Mouse (Mus musculus): ENCODE results near the gene Rabl3. TPM values are rescaled to one million over a fixed set of nuclear protein-coding genes. Genes with fewer than 3 reads are reported as not detected.
A peak's percentile ranks its signal among the peaks of the same experiment; 100 is the strongest.

Rabl3 gene
- polyA plus RNA-seq, 1 experiment from 2014 or later, result 19.9 TPM

GRCm38 (mm10) chr16:37580651-37581050 lies 41.0 kb downstream of the Rabl3 start:
- Histone ChIP-seq H3K27ac (no peak overlapping the region), H3K9ac (no peak overlapping the region), H3K4me2 (no peak overlapping the region), H3K9me3 (no peaks in the 10 kb centered on the region), H3K4me3 (no peak overlapping the region), H3K27me3 (replicated peaks) (no peaks in the 10 kb centered on the region), H3K4me1 (peaks cover 34% of the 10 kb centered on the region), H3K36me3 (replicated peaks) (no peaks in the 10 kb centered on the region)
- no peak for ATAC-seq (replicated peaks)
- WGBS, result 77% methylated on average over 4 of the region's 4 CpGs

- 25% methylated on average over 3 of the region's 3 CpGs for WGBS
- no peak overlapping the region for H3K4me3 ChIP-seq
- H3K9me3 ChIP-seq, result no peaks in the 10 kb centered on the region
- no peak overlapping the region; the same call in 1 of the 2 replicates for H3K27ac ChIP-seq
- H3K36me3 ChIP-seq (replicated peaks), result no peaks in the 10 kb centered on the region
- H3K4me1 ChIP-seq, result peaks cover 35% of the 10 kb centered on the region
- H3K9ac ChIP-seq, result no peak overlapping the region
- no peak overlapping the region for H3K4me2 ChIP-seq
- no peaks in the 10 kb centered on the region for H3K27me3 ChIP-seq (replicated peaks)
- ATAC-seq (replicated peaks), result no peak
Measured at GRCm38 (mm10) chr16:37581901-37582300, 42.2 kb downstream of the Rabl3 start.

GRCm38 (mm10) chr16:37583306-37583705 lies 43.6 kb downstream of the Rabl3 start:
- no peaks in the 10 kb centered on the region for H3K27me3 ChIP-seq (replicated peaks)
- H3K9me3 ChIP-seq, result no peaks in the 10 kb centered on the region
- WGBS, result 74% methylated on average over 3 of the region's 3 CpGs
- H3K36me3 ChIP-seq (replicated peaks), result no peaks in the 10 kb centered on the region
- no peak overlapping the region for H3K9ac ChIP-seq
- no peak overlapping the region for H3K4me3 ChIP-seq
- no peak overlapping the region for H3K4me2 ChIP-seq
- H3K4me1 ChIP-seq, result peaks cover 35% of the 10 kb centered on the region
- ATAC-seq (replicated peaks), result no peak
- peak overlapping the region; percentile 84 for H3K27ac ChIP-seq

DNA sequence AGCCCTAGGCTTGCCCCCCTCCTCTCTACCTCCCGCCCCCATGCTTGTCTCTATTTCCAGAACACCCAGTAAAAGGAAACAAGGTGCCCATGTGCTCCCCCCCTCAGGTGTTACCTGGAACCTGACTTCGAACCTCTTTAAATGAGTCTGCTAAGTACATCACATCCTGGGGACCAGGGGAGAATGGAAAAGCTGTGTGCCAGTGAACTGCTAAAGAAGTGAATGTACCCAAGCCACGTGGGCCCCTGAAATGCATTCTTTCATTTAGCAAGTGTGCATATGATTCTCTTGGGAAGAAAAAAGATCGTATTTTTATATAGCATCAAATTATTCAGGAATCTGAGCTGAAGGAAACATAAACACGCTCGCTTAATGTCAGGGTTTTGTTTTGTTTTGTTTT lies 44.1 kb downstream of the Rabl3 start:
- H3K9me3 ChIP-seq, result no peaks in the 10 kb centered on the region
- H3K4me3 ChIP-seq, result peak overlapping the region; percentile 18; the same call in 1 of the 2 replicates
- H3K27me3 ChIP-seq (replicated peaks), result no peaks in the 10 kb centered on the region
- no peaks in the 10 kb centered on the region for H3K36me3 ChIP-seq (replicated peaks)
- 25% methylated on average over 6 of the region's 6 CpGs for WGBS
- H3K4me2 ChIP-seq, result peak overlapping the region; percentile 39
- ATAC-seq (replicated peaks), result no peak
- no peak overlapping the region for H3K9ac ChIP-seq
- H3K27ac ChIP-seq, result peak overlapping the region; percentile 84
- H3K4me1 ChIP-seq, result peaks cover 35% of the 10 kb centered on the region

DNA sequence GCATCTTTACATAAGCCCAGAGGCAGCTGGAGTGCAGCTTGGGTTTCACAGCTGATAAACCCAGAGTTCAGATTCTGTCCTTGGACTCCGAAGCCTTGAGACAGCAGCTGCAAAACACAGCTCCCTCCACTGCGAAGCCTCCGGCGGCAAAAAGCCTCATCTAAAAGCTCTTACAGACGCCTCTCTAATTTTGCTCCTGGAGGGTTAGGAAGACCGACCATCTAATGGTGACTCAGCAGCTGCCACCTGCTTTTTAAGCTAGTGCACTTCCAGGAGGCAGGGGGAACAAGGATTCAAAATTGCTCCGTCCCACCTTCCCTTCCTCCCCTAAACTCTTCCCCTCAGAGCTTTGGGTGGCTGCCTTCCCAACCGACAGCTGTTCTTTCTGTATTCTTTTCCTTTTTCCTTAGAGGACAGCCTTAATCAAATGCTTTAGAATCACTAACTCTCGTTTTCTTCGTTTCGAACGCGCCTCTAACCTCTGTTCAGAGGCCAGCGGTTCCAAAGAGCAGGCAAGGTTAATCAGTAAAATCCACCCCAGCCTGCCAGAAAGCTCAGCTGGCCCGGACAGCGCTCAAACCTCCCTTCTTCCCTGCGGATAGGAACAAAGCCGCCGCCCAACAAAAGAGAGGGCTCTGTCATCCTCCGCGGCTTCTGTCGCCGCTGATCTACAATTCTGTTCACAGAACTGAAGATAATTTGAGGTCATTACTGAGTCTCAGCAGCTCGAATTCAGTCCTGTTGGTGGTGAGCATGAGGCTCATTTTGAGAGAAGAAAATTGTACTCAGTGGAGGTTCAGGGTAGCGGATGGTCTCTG lies 44.7 kb downstream of the Rabl3 start:
- no peaks in the 10 kb centered on the region for H3K36me3 ChIP-seq (replicated peaks)
- under 1% methylated on average over 25 of the region's 25 CpGs for WGBS
- peak overlapping the region; percentile 18 for H3K4me3 ChIP-seq
- H3K27me3 ChIP-seq (replicated peaks), result no peaks in the 10 kb centered on the region
- no peaks in the 10 kb centered on the region for H3K9me3 ChIP-seq
- peak; percentile 85 for ATAC-seq (replicated peaks)
- H3K4me2 ChIP-seq, result peak overlapping the region; percentile 39
- H3K9ac ChIP-seq, result peak overlapping the region; percentile 11; the same call in 1 of the 2 replicates
- peak overlapping the region; percentile 84 for H3K27ac ChIP-seq
- H3K4me1 ChIP-seq, result peaks cover 35% of the 10 kb centered on the region

DNA sequence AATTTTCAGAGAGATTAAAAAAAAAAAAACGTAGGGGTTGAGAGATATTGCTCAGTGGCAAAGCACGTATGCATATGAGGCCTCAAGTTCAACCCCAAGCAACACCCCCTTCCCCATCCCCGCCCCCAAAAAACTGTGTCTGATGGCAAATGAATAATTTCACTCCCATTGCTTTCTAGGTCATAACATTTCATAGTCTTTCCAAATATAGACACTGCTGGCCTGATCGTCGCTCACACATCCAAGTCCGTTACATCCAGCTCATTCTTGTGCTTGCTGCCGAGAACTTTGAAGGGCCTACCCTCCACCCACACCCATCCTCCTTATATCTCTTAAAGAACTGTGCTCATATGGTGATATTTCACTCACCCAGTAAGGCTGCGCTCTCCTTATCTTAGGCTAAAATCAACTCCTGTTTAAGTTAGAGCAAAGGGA lies 45.5 kb downstream of the Rabl3 start:
- peak; percentile 50 for ATAC-seq (replicated peaks)
- H3K27ac ChIP-seq, result peak overlapping the region; percentile 84
- no peaks in the 10 kb centered on the region for H3K9me3 ChIP-seq
- 37% methylated on average over 8 of the region's 8 CpGs for WGBS
- H3K9ac ChIP-seq, result no peak overlapping the region
- no peak overlapping the region for H3K4me3 ChIP-seq
- H3K4me1 ChIP-seq, result peaks cover 36% of the 10 kb centered on the region
- H3K36me3 ChIP-seq (replicated peaks), result no peaks in the 10 kb centered on the region
- no peaks in the 10 kb centered on the region for H3K27me3 ChIP-seq (replicated peaks)
- H3K4me2 ChIP-seq, result peak overlapping the region; percentile 39

GRCm38 (mm10) chr16:37590921-37591320 lies 51.2 kb downstream of the Rabl3 start:
- WGBS, result 80% methylated on average over 3 of the region's 3 CpGs
- no peak overlapping the region for H3K9ac ChIP-seq
- H3K36me3 ChIP-seq (replicated peaks), result no peaks in the 10 kb centered on the region
- H3K4me1 ChIP-seq, result peaks cover 4% of the 10 kb centered on the region; the same call in 1 of the 2 replicates
- ATAC-seq (replicated peaks), result no peak; the same call in 1 of the 2 replicates
- H3K27me3 ChIP-seq (replicated peaks), result no peaks in the 10 kb centered on the region
- no peak overlapping the region for H3K4me2 ChIP-seq
- H3K4me3 ChIP-seq, result no peak overlapping the region
- no peaks in the 10 kb centered on the region for H3K9me3 ChIP-seq
- H3K27ac ChIP-seq, result no peak overlapping the region

DNA sequence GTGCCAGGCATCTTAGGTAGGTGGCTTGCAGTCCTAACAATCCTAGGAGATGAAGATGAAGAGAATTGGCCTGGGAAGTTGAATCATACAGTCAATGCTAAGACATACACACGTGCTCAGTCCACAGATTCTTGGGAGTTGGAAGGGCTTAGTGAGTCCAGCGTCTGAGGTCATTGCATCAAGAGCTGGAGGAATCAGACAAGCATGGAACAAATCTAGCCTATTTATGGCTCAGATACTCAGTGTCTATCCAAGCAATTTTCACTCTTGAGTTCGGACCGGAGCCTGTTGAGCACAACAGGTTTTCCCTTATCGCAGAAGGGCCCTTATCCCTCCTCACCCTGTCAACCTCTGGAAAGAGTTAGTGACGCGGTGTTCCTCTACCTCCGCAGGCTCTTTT lies 51.9 kb downstream of the Rabl3 start:
- 91% methylated on average over 8 of the region's 8 CpGs for WGBS
- Histone ChIP-seq H3K9me3 (no peaks in the 10 kb centered on the region), H3K4me2 (no peak overlapping the region), H3K9ac (no peak overlapping the region), H3K27ac (no peak overlapping the region), H3K36me3 (replicated peaks) (no peaks in the 10 kb centered on the region), H3K27me3 (replicated peaks) (no peaks in the 10 kb centered on the region), H3K4me1 (peaks cover 4% of the 10 kb centered on the region; the same call in 1 of the 2 replicates), H3K4me3 (no peak overlapping the region)
- no peak for ATAC-seq (replicated peaks)

GRCm38 (mm10) chr16:37597412-37597811 lies 57.7 kb downstream of the Rabl3 start:
- WGBS, result 67% methylated on average over 5 of the region's 5 CpGs
- H3K4me1 ChIP-seq, result no peaks in the 10 kb centered on the region
- H3K4me2 ChIP-seq, result no peak overlapping the region
- H3K36me3 ChIP-seq (replicated peaks), result no peaks in the 10 kb centered on the region
- no peak for ATAC-seq (replicated peaks)
- H3K9ac ChIP-seq, result no peak overlapping the region
- no peaks in the 10 kb centered on the region for H3K27me3 ChIP-seq (replicated peaks)
- no peaks in the 10 kb centered on the region for H3K9me3 ChIP-seq
- no peak overlapping the region for H3K27ac ChIP-seq
- no peak overlapping the region for H3K4me3 ChIP-seq

DNA sequence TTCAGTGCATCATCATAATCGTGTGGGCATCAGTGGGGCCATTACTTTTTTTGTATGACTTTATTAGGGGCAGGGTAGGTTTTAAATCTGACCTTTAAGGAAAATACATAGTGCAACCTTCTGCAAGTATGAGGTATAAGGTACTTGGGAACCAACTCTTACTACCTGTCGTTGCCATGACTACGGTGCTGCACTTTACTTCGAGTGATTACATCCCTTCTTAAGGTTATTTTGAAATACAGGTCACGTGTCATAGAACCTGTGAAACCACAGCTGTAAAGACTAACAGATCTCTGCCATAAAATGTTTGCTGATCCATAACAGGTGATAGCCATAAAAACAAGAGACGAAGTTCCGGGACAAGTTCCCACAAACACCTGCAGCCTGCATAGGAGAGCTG lies 58.8 kb downstream of the Rabl3 start:
- Histone ChIP-seq H3K4me3 (no peak overlapping the region), H3K9ac (no peak overlapping the region), H3K36me3 (replicated peaks) (no peaks in the 10 kb centered on the region), H3K4me2 (no peak overlapping the region), H3K27me3 (replicated peaks) (no peaks in the 10 kb centered on the region), H3K27ac (no peak overlapping the region), H3K4me1 (no peaks in the 10 kb centered on the region), H3K9me3 (no peaks in the 10 kb centered on the region)
- ATAC-seq (replicated peaks), result no peak
- 86% methylated on average over 7 of the region's 7 CpGs for WGBS

GRCm38 (mm10) chr16:37599326-37599725 lies 59.6 kb downstream of the Rabl3 start:
- WGBS, result 82% methylated on average over 3 of the region's 3 CpGs
- Histone ChIP-seq H3K4me2 (no peak overlapping the region), H3K9me3 (no peaks in the 10 kb centered on the region), H3K9ac (no peak overlapping the region), H3K27me3 (replicated peaks) (no peaks in the 10 kb centered on the region), H3K4me1 (no peaks in the 10 kb centered on the region), H3K4me3 (no peak overlapping the region), H3K36me3 (replicated peaks) (no peaks in the 10 kb centered on the region), H3K27ac (no peak overlapping the region)
- ATAC-seq (replicated peaks), result no peak

- no peak overlapping the region for H3K4me3 ChIP-seq
- no peak overlapping the region for H3K4me2 ChIP-seq
- H3K9ac ChIP-seq, result no peak overlapping the region
- no peaks in the 10 kb centered on the region for H3K4me1 ChIP-seq
- no peak overlapping the region for H3K27ac ChIP-seq
- no peaks in the 10 kb centered on the region for H3K27me3 ChIP-seq (replicated peaks)
- WGBS, result 98% methylated on average over 1 of the region's 1 CpGs
- H3K9me3 ChIP-seq, result no peaks in the 10 kb centered on the region
- ATAC-seq (replicated peaks), result no peak
- no peaks in the 10 kb centered on the region for H3K36me3 ChIP-seq (replicated peaks)
Measured at GRCm38 (mm10) chr16:37603431-37603830, 63.7 kb downstream of the Rabl3 start.

DNA sequence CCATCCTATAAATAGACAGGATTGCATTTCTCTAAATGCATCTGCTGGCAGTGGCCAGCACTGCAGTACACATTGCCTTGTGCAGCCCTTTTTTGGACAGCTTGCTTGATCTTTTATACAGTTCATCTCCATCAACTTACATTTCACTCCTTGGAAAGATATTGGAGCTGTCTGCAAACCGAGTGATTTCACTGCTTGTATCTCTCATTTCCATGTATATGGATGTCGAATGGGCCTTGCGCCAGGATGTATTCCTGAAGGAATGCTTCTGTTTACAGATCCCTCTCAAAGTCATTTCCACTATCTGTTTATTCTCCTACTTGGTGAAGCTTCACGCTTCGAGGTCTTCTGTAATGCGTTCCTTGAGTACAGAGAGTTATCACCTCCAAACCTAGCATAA lies 64.6 kb downstream of the Rabl3 start:
- peaks cover 2% of the 10 kb centered on the region; the same call in 1 of the 2 replicates for H3K4me1 ChIP-seq
- ATAC-seq (replicated peaks), result no peak
- H3K9ac ChIP-seq, result no peak overlapping the region
- no peak overlapping the region for H3K4me3 ChIP-seq
- 81% methylated on average over 6 of the region's 6 CpGs for WGBS
- no peaks in the 10 kb centered on the region for H3K27me3 ChIP-seq (replicated peaks)
- H3K9me3 ChIP-seq, result no peaks in the 10 kb centered on the region
- H3K4me2 ChIP-seq, result no peak overlapping the region
- H3K27ac ChIP-seq, result no peak overlapping the region
- H3K36me3 ChIP-seq (replicated peaks), result no peaks in the 10 kb centered on the region
